Mouse (Mus musculus): ENCODE results near the gene Smarcb1. TPM values are rescaled to one million over a fixed set of nuclear protein-coding genes. Genes with fewer than 3 reads are reported as not detected.
A peak's percentile ranks its signal among the peaks of the same experiment; 100 is the strongest.

Smarcb1 gene
- polyA plus RNA-seq, 1 experiment: 33.8 TPM

DNA sequence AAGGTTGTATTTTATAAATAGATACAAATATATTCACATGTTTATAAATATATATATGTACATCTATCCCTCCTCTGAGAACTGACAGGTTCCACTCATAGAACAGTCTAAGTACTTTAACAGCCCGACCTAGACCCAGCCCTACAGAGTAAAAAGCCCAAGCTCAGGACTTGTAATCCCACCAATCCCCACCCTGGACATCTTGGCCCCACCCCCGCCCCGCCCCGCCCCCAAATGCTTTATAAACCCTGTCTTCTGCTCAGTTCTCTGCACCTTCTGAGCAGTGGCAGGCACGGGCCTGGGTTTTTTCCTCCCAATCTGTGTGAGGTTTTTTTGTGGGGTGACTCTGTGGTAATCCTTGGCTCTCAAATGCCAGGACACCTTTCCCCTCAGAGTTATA lies 67.3 kb downstream of the Smarcb1 start:
- H3K4me3 ChIP-seq (replicated peaks; ENCODE audit: control insufficient read depth, low read depth, low read length): no peak overlapping the region
- 60% methylated on average over 5 of the region's 5 CpGs for WGBS
- no peaks in the 10 kb centered on the region for H3K4me1 ChIP-seq (ENCODE audit: control insufficient read depth, insufficient read depth, low read length)
- H3K27ac ChIP-seq (ENCODE audit: control insufficient read depth, insufficient read depth, low read depth, low read length, poor library complexity): no peak overlapping the region
- TF ChIP-seq POLR2A (IDR thresholded peaks at IDR 0.05; ENCODE audit: borderline replicate concordance, control insufficient read depth, low read depth, low read length) (no peak), CTCF (IDR thresholded peaks at IDR 0.05; ENCODE audit: control insufficient read depth, insufficient read depth, low read length) (no peak)

DNA sequence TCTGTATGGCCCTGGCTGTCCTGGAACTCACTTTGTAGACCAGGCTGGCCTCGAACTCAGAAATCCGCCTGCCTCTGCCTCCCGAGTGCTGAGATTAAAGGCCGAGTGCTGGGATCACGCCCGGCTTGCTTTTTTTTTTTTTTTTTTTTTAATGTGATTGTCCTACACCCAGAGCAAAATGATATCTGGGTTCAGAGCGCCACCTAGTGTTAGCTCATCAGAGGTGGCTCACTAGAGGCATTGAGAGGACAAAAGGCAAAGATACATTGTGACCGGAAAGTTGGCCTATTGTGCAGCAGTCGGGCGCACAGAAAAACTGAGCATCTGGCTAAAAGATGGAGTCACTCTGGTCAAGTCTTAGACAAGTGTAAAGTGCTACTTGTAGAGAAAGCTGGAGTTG lies 68.0 kb downstream of the Smarcb1 start:
- TF ChIP-seq CTCF (IDR thresholded peaks at IDR 0.05; ENCODE audit: control insufficient read depth, insufficient read depth, low read length) (peak; percentile 54), POLR2A (IDR thresholded peaks at IDR 0.05; ENCODE audit: borderline replicate concordance, control insufficient read depth, low read depth, low read length) (no peak)
- WGBS: 23% methylated on average over 10 of the region's 10 CpGs
- H3K4me1 ChIP-seq (ENCODE audit: control insufficient read depth, insufficient read depth, low read length): no peaks in the 10 kb centered on the region

DNA sequence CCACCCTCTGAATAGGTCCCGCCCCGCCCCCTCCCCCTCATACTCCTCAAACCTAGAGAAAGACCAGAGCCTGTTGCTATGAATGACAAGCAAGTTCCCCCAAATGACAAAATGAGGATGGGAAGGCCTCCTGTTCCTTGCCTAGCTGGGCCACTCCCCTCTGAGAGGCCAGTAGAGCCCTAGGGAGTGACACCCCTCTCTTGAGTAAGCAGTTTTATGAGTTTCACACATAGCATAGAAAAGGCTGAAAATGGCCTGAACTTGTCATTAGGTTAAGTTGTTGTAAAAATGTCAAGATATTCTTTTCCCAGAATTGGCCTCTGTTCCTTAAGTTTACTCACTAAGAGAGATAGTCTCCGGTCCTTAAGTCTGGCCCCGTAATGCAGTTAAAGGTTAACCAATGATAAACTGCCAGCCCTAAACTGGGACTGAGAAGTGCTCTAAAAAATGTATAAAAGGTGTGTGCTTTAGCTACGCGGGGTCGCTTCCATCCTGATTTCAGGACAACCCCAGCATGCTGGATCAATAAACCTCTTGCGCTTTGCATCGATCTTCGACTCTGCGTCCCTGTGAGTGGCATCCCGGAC lies 68.8 kb downstream of the Smarcb1 start:
- WGBS: 94% methylated on average over 12 of the region's 12 CpGs
- no peak overlapping the region for H3K4me3 ChIP-seq (replicated peaks; ENCODE audit: control insufficient read depth, low read depth, low read length)
- no peak overlapping the region for H3K27ac ChIP-seq (ENCODE audit: control insufficient read depth, insufficient read depth, low read depth, low read length, poor library complexity)
- TF ChIP-seq CTCF (IDR thresholded peaks at IDR 0.05; ENCODE audit: control insufficient read depth, insufficient read depth, low read length): no peak
- no peak for TF ChIP-seq POLR2A (IDR thresholded peaks at IDR 0.05; ENCODE audit: borderline replicate concordance, control insufficient read depth, low read depth, low read length)
- no peaks in the 10 kb centered on the region for H3K4me1 ChIP-seq (ENCODE audit: control insufficient read depth, insufficient read depth, low read length)

More for the DNA sequence above, 68.0 kb downstream of the Smarcb1 start:
- H3K4me3 ChIP-seq (replicated peaks; ENCODE audit: control insufficient read depth, low read depth, low read length): no peak overlapping the region
- no peak overlapping the region for H3K27ac ChIP-seq (ENCODE audit: control insufficient read depth, insufficient read depth, low read depth, low read length, poor library complexity)

DNA sequence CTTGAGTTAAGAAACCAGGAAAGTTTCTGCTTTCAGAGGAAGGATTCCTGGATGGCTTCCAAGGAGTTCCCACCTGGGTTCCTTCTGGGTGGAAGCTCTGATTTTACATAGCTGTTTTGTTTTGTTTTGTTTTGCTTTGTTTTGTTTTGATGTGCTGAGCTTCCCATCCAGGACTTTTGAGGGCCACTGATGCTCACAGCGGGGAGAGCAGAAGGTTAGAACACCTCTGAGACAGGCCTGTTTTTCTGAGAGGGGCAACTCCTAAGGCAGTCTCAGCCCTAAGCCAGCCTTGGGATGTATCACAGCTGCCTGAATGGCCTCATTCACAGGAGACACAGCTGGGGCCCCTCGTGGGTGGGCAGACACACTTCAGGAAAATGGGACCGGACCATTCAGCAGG lies 69.7 kb downstream of the Smarcb1 start:
- WGBS: 78% methylated on average over 3 of the region's 3 CpGs
- TF ChIP-seq POLR2A (IDR thresholded peaks at IDR 0.05; ENCODE audit: borderline replicate concordance, control insufficient read depth, low read depth, low read length) (no peak), CTCF (IDR thresholded peaks at IDR 0.05; ENCODE audit: control insufficient read depth, insufficient read depth, low read length) (no peak)
- no peak overlapping the region for H3K27ac ChIP-seq (ENCODE audit: control insufficient read depth, insufficient read depth, low read depth, low read length, poor library complexity)

DNA sequence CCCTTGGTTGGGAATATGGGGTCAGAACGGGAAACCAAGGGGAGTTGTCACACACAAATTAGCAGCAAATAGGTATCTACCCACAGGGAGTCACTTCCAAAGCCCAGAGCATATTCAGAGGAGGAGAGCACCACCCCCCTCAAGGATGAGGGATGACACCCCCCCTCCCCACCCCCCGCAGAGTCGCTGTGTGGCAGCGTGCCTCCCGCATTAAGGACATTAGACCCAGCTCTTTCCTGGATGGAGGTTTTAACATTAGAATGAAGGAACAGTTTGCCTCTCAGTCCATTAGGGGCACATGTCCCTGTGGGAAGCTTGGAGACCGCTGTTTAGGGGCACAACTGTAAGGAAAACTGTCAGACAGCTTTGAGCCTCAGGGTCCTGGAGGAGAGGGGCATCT lies 70.3 kb downstream of the Smarcb1 start:
- no peak overlapping the region for H3K4me3 ChIP-seq (replicated peaks; ENCODE audit: control insufficient read depth, low read depth, low read length)
- WGBS: 34% methylated on average over 6 of the region's 6 CpGs
- TF ChIP-seq POLR2A (IDR thresholded peaks at IDR 0.05; ENCODE audit: borderline replicate concordance, control insufficient read depth, low read depth, low read length) (no peak), CTCF (IDR thresholded peaks at IDR 0.05; ENCODE audit: control insufficient read depth, insufficient read depth, low read length) (no peak)
- no peaks in the 10 kb centered on the region; the same call in 1 of the 2 replicates for H3K4me1 ChIP-seq (ENCODE audit: control insufficient read depth, insufficient read depth, low read length)
- no peak overlapping the region for H3K27ac ChIP-seq (ENCODE audit: control insufficient read depth, insufficient read depth, low read depth, low read length, poor library complexity)

More for the DNA sequence above, 69.7 kb downstream of the Smarcb1 start:
- Histone ChIP-seq H3K4me3 (replicated peaks; ENCODE audit: control insufficient read depth, low read depth, low read length) (no peak overlapping the region), H3K4me1 (ENCODE audit: control insufficient read depth, insufficient read depth, low read length) (no peaks in the 10 kb centered on the region)

DNA sequence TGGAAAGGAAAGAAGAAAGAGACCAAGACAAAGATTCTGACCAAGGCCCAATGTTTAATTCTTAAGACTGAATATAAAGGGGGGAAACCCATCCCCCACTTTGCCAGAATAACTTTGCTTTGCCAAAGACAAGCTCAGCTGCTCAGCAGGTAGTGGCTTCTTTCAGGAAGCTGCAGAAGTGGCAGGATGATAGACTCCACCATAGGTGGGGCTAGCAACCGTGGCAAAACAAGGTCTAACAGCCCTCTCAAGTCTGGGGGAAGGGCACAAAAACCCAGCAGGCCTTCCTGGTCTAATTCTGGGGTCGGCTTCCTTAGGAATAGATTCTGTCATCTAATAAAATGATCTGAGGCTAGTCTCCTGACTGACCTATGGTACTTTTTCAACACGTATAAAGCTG lies 73.0 kb downstream of the Smarcb1 start:
- Histone ChIP-seq H3K4me3 (replicated peaks; ENCODE audit: control insufficient read depth, low read depth, low read length) (no peak overlapping the region), H3K4me1 (ENCODE audit: control insufficient read depth, insufficient read depth, low read length) (no peaks in the 10 kb centered on the region; the same call in 1 of the 2 replicates), H3K27ac (ENCODE audit: control insufficient read depth, insufficient read depth, low read depth, low read length, poor library complexity) (no peak overlapping the region)
- no peak for TF ChIP-seq POLR2A (IDR thresholded peaks at IDR 0.05; ENCODE audit: borderline replicate concordance, control insufficient read depth, low read depth, low read length)
- TF ChIP-seq CTCF (IDR thresholded peaks at IDR 0.05; ENCODE audit: control insufficient read depth, insufficient read depth, low read length): no peak
- WGBS: 43% methylated on average over 3 of the region's 3 CpGs

Other genes starting within 250 kb of the Smarcb1 start
- 26.2 and 55.3 TPM in 2 replicates for gene Cabin1, start 157.3 kb downstream of the Smarcb1 start, polyA plus RNA-seq (2011; ENCODE audit: insufficient read depth, insufficient read length, low replicate concordance, missing spikeins)
- 9.3 and 20.0 TPM in 2 replicates for gene Ddt, start 148.2 kb downstream of the Smarcb1 start, polyA plus RNA-seq (2011; ENCODE audit: insufficient read depth, insufficient read length, low replicate concordance, missing spikeins)
- not detected in 2 replicates for gene Gm20441, start 140.7 kb downstream of the Smarcb1 start, polyA plus RNA-seq (2011; ENCODE audit: insufficient read depth, insufficient read length, low replicate concordance, missing spikeins)
- gene Gstt3, start 140.2 kb downstream of the Smarcb1 start, polyA plus RNA-seq (2011; ENCODE audit: insufficient read depth, insufficient read length, low replicate concordance, missing spikeins): 1.6 and 4.3 TPM in 2 replicates
- 19.9 and 22.5 TPM in 2 replicates for gene Gstt1, start 123.0 kb downstream of the Smarcb1 start, polyA plus RNA-seq (2011; ENCODE audit: insufficient read depth, insufficient read length, low replicate concordance, missing spikeins)
- gene Gstt4, start 99.1 kb downstream of the Smarcb1 start, polyA plus RNA-seq (2011; ENCODE audit: insufficient read depth, insufficient read length, low replicate concordance, missing spikeins): not detected in 2 replicates
- gene Gstt2, start 84.2 kb downstream of the Smarcb1 start, polyA plus RNA-seq (2011; ENCODE audit: insufficient read depth, insufficient read length, low replicate concordance, missing spikeins): 18.1 and 28.1 TPM in 2 replicates
- 205 and 344 TPM in 2 replicates for gene Mif, start 61.4 kb downstream of the Smarcb1 start, polyA plus RNA-seq (2011; ENCODE audit: insufficient read depth, insufficient read length, low replicate concordance, missing spikeins)
- 1.2 and 2.5 TPM in 2 replicates for gene Derl3, start 28.2 kb downstream of the Smarcb1 start, polyA plus RNA-seq (2011; ENCODE audit: insufficient read depth, insufficient read length, low replicate concordance, missing spikeins)
- 78.1 and 103 TPM in 2 replicates for gene Chchd10, start 11.5 kb upstream of the Smarcb1 start, polyA plus RNA-seq (2011; ENCODE audit: insufficient read depth, insufficient read length, low replicate concordance, missing spikeins)
- 3.4 and 4.6 TPM in 2 replicates for gene Mmp11, start 14.9 kb upstream of the Smarcb1 start, polyA plus RNA-seq (2011; ENCODE audit: insufficient read depth, insufficient read length, low replicate concordance, missing spikeins)
- 35.4 and 49.8 TPM in 2 replicates for gene Gm867, start 19.1 kb upstream of the Smarcb1 start, polyA plus RNA-seq (2011; ENCODE audit: insufficient read depth, insufficient read length, low replicate concordance, missing spikeins)
- 41.8 and 84.9 TPM in 2 replicates for gene Vpreb3, start 21.4 kb upstream of the Smarcb1 start, polyA plus RNA-seq (2011; ENCODE audit: insufficient read depth, insufficient read length, low replicate concordance, missing spikeins)
- not detected in 2 replicates for gene Gm5134, start 32.9 kb upstream of the Smarcb1 start, polyA plus RNA-seq (2011; ENCODE audit: insufficient read depth, insufficient read length, low replicate concordance, missing spikeins)
- gene Zfp280b, start 111.0 kb upstream of the Smarcb1 start, polyA plus RNA-seq (2011; ENCODE audit: insufficient read depth, insufficient read length, low replicate concordance, missing spikeins): 3.1 and 4.7 TPM in 2 replicates
- not detected in 2 replicates for gene Slc5a4b, start 189.3 kb upstream of the Smarcb1 start, polyA plus RNA-seq (2011; ENCODE audit: insufficient read depth, insufficient read length, low replicate concordance, missing spikeins)
- gene Slc5a4a, start 225.8 kb upstream of the Smarcb1 start, polyA plus RNA-seq (2011; ENCODE audit: insufficient read depth, insufficient read length, low replicate concordance, missing spikeins): not detected in 2 replicates